Mouse (Mus musculus): ENCODE measurements around the gene Lctl. TPM values are rescaled to one million over a fixed set of nuclear protein-coding genes. Genes with fewer than 3 reads are reported as not detected.

The Lctl gene
- polyA plus RNA-seq (2012; rRNA removed), result 5.1 and 6.9 TPM in 2 replicates

DNA sequence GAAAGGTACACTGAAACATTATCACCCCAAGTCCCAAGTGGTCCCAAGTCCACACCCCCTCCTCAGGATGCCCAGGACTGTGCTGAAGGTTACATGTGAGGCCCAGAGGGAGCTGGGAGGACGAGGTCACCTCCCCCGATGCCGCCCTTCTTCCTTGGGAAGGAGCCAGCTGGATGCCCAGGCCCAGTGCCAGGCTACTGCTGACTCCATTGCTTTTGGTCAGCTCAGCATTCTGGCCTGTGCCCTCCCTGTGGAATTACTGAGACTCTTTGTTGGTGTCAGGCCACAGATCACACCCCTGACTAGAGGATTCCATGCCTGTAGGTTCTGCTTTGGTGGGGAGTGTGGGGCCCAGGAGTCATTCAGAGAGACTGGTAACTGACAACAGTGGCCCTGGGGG, at the start of gene Lctl:
TSS of gene Lctl (plus strand) at position 272 of the 400 bp plus-strand sequence.
- no peak within 1 kb of the TSS for H3K4me3 ChIP-seq (ENCODE audit: insufficient read depth, low read depth, low read length)

DNA sequence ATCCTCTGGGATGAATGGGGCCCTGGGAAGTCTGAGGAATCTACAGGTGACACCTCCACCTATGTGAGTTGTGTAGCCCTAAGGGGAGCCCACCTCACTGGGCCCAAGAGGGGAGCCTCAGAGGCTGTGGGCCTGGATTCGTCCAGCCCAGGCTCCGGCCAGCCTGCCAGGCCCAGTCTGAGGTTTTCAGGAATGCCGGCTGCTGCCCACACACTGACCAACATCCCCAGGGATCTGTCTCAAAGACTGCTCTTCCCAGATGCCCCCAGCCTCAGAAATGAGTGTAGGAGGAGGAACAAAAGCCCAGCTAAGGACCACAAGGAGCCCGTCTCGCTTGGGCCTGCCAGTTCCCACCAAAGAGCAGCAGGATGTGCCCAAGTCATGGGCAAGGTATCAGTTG, 49.2 kb upstream of the Lctl start:
- TF ChIP-seq POLR2A (IDR thresholded peaks at IDR 0.05; ENCODE audit: low read depth, low read length), result no peak
- TF ChIP-seq CTCF (conservative IDR thresholded peaks at IDR 0.05; ENCODE audit: insufficient read depth, insufficient read length, low read depth, low read length), result no peak
- H3K4me3 ChIP-seq (ENCODE audit: insufficient read depth, low read depth, low read length), result no peak overlapping the region
- 96% methylated on average over 5 of the region's 5 CpGs for WGBS
- no peaks in the 10 kb centered on the region for H3K36me3 ChIP-seq (ENCODE audit: control insufficient read depth, insufficient read depth, low read length)
- no peak overlapping the region for H3K27ac ChIP-seq (ENCODE audit: insufficient read depth, low read depth, low read length)
- no peaks in the 10 kb centered on the region for H3K27me3 ChIP-seq (replicated peaks; ENCODE audit: control insufficient read depth, insufficient read depth, low read length)
- no peak for DNase-seq
- no peaks in the 10 kb centered on the region for H3K4me1 ChIP-seq (ENCODE audit: control insufficient read depth, insufficient read depth, low read length)

More for the DNA sequence above, at the start of gene Lctl:
- peak; percentile 81 for DNase-seq
- Histone ChIP-seq H3K36me3 (ENCODE audit: control insufficient read depth, insufficient read depth, low read length) (no peaks in the 10 kb centered on the region), H3K27ac (ENCODE audit: insufficient read depth, low read depth, low read length) (peak within 1 kb of the TSS; percentile 39), H3K27me3 (replicated peaks; ENCODE audit: control insufficient read depth, insufficient read depth, low read length) (no peaks in the 10 kb centered on the region), H3K4me1 (ENCODE audit: control insufficient read depth, insufficient read depth, low read length) (peaks cover 3% of the 10 kb centered on the region; the same call in 1 of the 2 replicates)
- TF ChIP-seq POLR2A (IDR thresholded peaks at IDR 0.05; ENCODE audit: low read depth, low read length) (no peak), CTCF (conservative IDR thresholded peaks at IDR 0.05; ENCODE audit: insufficient read depth, insufficient read length, low read depth, low read length) (no peak)
- 33% methylated on average over 3 of the region's 3 CpGs for WGBS

DNA sequence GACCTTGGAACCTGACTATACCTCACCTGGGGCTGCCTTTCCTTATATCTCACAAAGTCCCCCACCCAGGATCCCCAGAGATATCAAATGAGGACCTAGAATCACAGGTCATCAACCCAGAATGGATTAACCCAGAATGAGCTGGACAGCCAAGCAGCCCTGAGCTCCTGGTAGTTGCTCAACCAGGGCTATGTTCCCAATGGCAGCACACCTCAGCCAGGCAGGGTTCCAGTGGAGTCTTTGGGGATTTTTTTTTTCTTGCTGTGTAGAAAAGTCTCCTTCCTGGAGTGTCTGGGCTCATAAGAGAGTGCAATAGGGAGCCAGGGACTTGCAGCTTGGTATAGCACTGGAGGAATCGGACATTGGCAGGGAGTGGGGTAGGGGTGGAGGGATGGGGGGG, 48.4 kb upstream of the Lctl start:
- WGBS, result 90% methylated on average over 1 of the region's 1 CpGs
- TF ChIP-seq POLR2A (IDR thresholded peaks at IDR 0.05; ENCODE audit: low read depth, low read length) (no peak), CTCF (conservative IDR thresholded peaks at IDR 0.05; ENCODE audit: insufficient read depth, insufficient read length, low read depth, low read length) (no peak)
- Histone ChIP-seq H3K27ac (ENCODE audit: insufficient read depth, low read depth, low read length) (no peak overlapping the region), H3K4me1 (ENCODE audit: control insufficient read depth, insufficient read depth, low read length) (no peaks in the 10 kb centered on the region), H3K4me3 (ENCODE audit: insufficient read depth, low read depth, low read length) (no peak overlapping the region), H3K27me3 (replicated peaks; ENCODE audit: control insufficient read depth, insufficient read depth, low read length) (no peaks in the 10 kb centered on the region), H3K36me3 (ENCODE audit: control insufficient read depth, insufficient read depth, low read length) (no peaks in the 10 kb centered on the region)
- DNase-seq, result no peak

DNA sequence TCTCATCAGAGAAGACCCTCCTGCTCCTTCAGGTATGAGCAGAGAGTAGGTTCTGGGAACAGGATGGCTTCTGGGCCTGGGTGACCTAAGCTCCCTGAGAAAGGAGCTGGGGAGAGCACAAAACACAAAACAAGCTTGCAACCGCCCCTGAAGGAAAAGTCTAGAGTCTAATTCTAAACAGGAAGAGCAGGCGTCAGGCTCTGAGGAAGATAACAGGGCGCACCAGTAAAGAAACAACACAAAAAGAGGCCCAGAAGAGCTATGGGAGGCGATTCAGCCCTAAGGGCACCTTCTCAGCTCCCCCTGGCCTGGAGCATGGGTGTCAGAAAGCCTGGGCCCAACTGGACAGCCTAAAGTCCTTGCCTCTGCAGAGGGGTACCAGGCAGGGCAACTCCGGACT, 47.8 kb upstream of the Lctl start:
- Histone ChIP-seq H3K4me3 (ENCODE audit: insufficient read depth, low read depth, low read length) (no peak overlapping the region), H3K27me3 (replicated peaks; ENCODE audit: control insufficient read depth, insufficient read depth, low read length) (no peaks in the 10 kb centered on the region), H3K36me3 (ENCODE audit: control insufficient read depth, insufficient read depth, low read length) (no peaks in the 10 kb centered on the region), H3K27ac (ENCODE audit: insufficient read depth, low read depth, low read length) (no peak overlapping the region), H3K4me1 (ENCODE audit: control insufficient read depth, insufficient read depth, low read length) (no peaks in the 10 kb centered on the region)
- WGBS, result 89% methylated on average over 5 of the region's 5 CpGs
- no peak for DNase-seq
- no peak for TF ChIP-seq POLR2A (IDR thresholded peaks at IDR 0.05; ENCODE audit: low read depth, low read length)
- TF ChIP-seq CTCF (conservative IDR thresholded peaks at IDR 0.05; ENCODE audit: insufficient read depth, insufficient read length, low read depth, low read length), result no peak

DNA sequence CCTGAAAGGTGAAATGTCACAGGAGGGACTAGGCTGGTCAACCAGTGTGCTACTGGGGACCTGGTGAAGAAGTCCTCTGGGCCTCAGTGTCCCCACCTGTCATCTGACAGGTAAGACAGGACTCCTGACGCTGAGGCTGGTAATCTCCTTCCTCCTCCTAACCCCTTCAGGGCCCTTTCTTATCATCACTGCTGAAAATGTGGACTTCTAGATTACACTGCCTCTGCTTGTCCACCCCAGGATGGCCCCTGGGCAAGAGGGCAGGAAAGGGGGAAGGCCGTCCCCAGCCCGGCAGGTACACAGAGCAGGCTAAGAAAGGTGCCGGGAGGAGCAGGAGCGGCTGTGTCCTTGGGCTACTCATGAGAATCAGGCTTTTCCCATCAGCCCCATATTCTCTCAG, 46.3 kb upstream of the Lctl start:
- H3K4me1 ChIP-seq (ENCODE audit: control insufficient read depth, insufficient read depth, low read length), result no peaks in the 10 kb centered on the region
- no peaks in the 10 kb centered on the region for H3K27me3 ChIP-seq (replicated peaks; ENCODE audit: control insufficient read depth, insufficient read depth, low read length)
- no peak overlapping the region for H3K27ac ChIP-seq (ENCODE audit: insufficient read depth, low read depth, low read length)
- no peak for TF ChIP-seq CTCF (conservative IDR thresholded peaks at IDR 0.05; ENCODE audit: insufficient read depth, insufficient read length, low read depth, low read length)
- TF ChIP-seq POLR2A (IDR thresholded peaks at IDR 0.05; ENCODE audit: low read depth, low read length), result no peak
- H3K4me3 ChIP-seq (ENCODE audit: insufficient read depth, low read depth, low read length), result no peak overlapping the region
- H3K36me3 ChIP-seq (ENCODE audit: control insufficient read depth, insufficient read depth, low read length), result no peaks in the 10 kb centered on the region
- DNase-seq, result no peak
- 97% methylated on average over 5 of the region's 5 CpGs for WGBS

DNA sequence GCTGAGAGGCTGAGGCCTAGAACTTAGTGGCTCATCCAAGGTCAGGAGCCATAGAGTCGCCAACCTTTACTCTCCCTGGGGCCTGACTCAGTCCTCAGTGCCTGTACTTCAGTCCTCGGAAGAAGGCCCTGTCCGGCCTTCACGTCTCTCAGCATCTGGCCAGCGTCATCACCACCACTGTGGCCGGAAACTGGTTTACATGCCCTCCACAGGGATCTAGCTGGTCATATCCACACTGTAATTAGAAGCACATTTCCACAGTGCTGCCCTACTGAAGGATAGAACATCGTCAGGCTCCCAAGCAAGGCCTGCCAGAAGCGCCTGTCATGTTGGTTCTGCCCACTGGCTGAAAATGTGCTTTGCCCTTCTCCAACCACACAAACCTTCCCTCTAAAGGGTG, 42.1 kb upstream of the Lctl start:
- no peak for TF ChIP-seq CTCF (conservative IDR thresholded peaks at IDR 0.05; ENCODE audit: insufficient read depth, insufficient read length, low read depth, low read length)
- TF ChIP-seq POLR2A (IDR thresholded peaks at IDR 0.05; ENCODE audit: low read depth, low read length), result no peak
- no peaks in the 10 kb centered on the region for H3K27me3 ChIP-seq (replicated peaks; ENCODE audit: control insufficient read depth, insufficient read depth, low read length)
- DNase-seq, result no peak

DNA sequence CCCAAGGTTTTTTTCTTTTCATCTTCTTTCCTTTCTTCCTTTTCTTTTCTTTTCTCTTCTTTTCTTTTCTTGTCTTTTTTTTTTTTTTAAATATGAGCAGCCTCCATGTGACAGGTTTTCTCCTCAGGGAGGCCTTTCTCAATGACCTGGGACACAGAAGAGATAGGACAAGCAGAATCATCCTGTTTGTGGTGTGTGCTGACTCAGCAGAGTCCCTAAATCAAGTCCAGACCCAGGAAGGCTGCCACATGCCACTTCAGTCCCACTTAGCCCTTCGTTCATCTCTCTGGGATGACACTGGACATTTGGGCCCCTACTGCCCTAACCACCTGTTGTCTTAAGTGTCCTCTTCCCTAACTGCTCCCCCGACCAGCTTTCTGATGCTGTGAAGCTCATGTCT, 40.5 kb upstream of the Lctl start:
- no peak overlapping the region for H3K27ac ChIP-seq (ENCODE audit: insufficient read depth, low read depth, low read length)

More for the DNA sequence above, 42.1 kb upstream of the Lctl start:
- H3K4me3 ChIP-seq (ENCODE audit: insufficient read depth, low read depth, low read length), result no peak overlapping the region
- no peaks in the 10 kb centered on the region for H3K4me1 ChIP-seq (ENCODE audit: control insufficient read depth, insufficient read depth, low read length)
- 96% methylated on average over 8 of the region's 8 CpGs for WGBS
- no peaks in the 10 kb centered on the region for H3K36me3 ChIP-seq (ENCODE audit: control insufficient read depth, insufficient read depth, low read length)
- H3K27ac ChIP-seq (ENCODE audit: insufficient read depth, low read depth, low read length), result no peak overlapping the region

More for the DNA sequence above, 40.5 kb upstream of the Lctl start:
- Histone ChIP-seq H3K36me3 (ENCODE audit: control insufficient read depth, insufficient read depth, low read length) (no peaks in the 10 kb centered on the region), H3K4me3 (ENCODE audit: insufficient read depth, low read depth, low read length) (no peak overlapping the region), H3K4me1 (ENCODE audit: control insufficient read depth, insufficient read depth, low read length) (no peaks in the 10 kb centered on the region), H3K27me3 (replicated peaks; ENCODE audit: control insufficient read depth, insufficient read depth, low read length) (no peaks in the 10 kb centered on the region)
- no peak for DNase-seq
- WGBS, result 80% methylated on average over 2 of the region's 2 CpGs
- TF ChIP-seq CTCF (conservative IDR thresholded peaks at IDR 0.05; ENCODE audit: insufficient read depth, insufficient read length, low read depth, low read length) (no peak), POLR2A (IDR thresholded peaks at IDR 0.05; ENCODE audit: low read depth, low read length) (no peak)

Measured in kidney, adult 2 months (tissue).